Mouse (Mus musculus) gastrocnemius, postnatal 10 days (tissue): Measurements from ENCODE around the gene Tspan13. TPM values are rescaled to one million over a fixed set of nuclear protein-coding genes. Genes with fewer than 3 reads are reported as not detected.

Experiments
- DNase-seq: peaks from one replicate; pipeline ENCODE4 v3.0.0; 2021; ENCODE audit warnings: mixed read lengths
- long read RNA-seq, 2 experiments: library from polyadenylated mRNA; stranded (forward); transcript quantifications; one replicate each; pipeline ENCODE4 v2.0.0; 2021
- total RNA-seq, 2 experiments: library from RNA; stranded (reverse); gene quantifications; 2 replicates each; pipeline ENCODE4 v1.2.3; 2021

Tspan13 gene
- total RNA-seq: 10 to 100 TPM; 50.8 to 59.4 TPM
- long read RNA-seq, experiment 1, transcript Tspan13-201 (6 exons, 1,932 nt): major isoform, 89 of 97 reads
- long read RNA-seq, experiment 1, partial matches to known transcripts: 7 of 97 reads
- long read RNA-seq, experiment 1, other reads (novel, unspliced or antisense): 1 of 97 reads
- long read RNA-seq, experiment 2, transcript Tspan13-201 (6 exons, 1,932 nt): major isoform, 87 of 91 reads
- long read RNA-seq, experiment 2, partial matches to known transcripts: 2 of 91 reads
- long read RNA-seq, experiment 2, other reads (novel, unspliced or antisense): 2 of 91 reads

DNA sequence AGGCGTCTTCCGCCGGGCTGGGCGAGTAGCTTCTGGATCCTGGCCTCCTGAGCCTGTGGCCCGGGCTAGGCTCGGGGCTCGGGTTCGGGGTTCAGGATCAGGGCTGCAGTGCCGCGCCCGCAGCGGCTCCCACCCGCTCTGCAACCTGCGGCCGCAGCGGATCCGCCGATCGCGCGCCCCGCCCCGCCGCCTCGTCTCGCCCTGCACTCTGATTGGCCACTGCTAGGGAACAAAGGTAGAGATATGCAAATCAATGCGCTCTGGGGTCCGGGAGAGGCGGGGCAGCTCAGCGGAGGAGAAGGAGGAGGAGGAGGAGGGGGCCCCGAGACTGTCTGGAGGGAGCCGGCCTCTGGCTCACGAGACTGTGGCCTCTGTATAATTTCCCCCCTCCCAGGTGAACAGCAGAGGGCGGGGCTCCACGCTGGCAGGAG lies at the start of gene Tspan13:
Gene Tspan13 (minus strand): TSS at position 153 of the 431 bp plus-strand sequence.
- DNase-seq: peak; percentile 53

- DNase-seq: no peak
These were observed 49.7 kb upstream of the Tspan13 start for GRCm38 (mm10) chr12:36091964-36092363.

GRCm38 (mm10) chr12:36089221-36089620 lies 46.9 kb upstream of the Tspan13 start:
- no peak for DNase-seq

DNA sequence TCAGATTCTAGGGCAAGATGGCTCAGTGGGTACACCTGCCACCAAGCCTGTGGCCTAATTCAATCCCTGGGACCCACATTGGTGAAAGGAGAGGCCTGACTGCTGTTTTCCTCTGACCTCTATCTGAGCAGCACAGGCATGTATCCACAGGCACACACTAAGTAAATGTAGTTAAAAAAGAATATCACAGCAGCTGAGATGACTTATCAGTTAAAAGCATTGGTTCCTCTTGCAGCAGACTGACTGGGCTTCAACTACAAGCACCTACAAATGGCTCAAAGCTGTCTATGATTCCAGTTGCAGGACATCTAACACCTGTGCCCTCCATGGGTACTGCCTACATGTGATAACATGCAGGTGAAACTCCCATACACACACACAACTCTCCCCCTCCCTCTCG lies 46.5 kb upstream of the Tspan13 start:
- DNase-seq: no peak

GRCm38 (mm10) chr12:36085380-36085779 lies 43.1 kb upstream of the Tspan13 start:
- no peak for DNase-seq

GRCm38 (mm10) chr12:36078101-36078899 lies 36.0 kb upstream of the Tspan13 start:
- DNase-seq: no peak

DNA sequence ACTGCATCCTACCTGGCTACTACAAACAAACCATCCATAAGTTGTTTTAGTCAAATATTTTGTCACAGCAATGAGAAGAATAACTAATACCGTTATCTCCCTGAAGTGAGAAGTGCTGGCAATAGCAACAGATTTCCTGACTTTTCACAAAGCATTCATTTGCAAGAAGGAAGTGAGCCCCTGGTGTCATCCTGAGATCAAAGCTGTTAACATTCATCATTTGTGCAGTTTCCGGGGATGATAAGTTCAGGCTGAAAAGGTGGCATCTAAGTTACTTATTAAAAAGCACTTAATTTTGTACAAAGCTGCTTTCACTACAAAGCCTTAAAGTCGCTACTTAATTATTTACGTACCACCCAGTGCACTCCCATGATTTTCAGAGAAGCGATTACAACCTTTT lies 30.6 kb upstream of the Tspan13 start:
- no peak for DNase-seq

DNA sequence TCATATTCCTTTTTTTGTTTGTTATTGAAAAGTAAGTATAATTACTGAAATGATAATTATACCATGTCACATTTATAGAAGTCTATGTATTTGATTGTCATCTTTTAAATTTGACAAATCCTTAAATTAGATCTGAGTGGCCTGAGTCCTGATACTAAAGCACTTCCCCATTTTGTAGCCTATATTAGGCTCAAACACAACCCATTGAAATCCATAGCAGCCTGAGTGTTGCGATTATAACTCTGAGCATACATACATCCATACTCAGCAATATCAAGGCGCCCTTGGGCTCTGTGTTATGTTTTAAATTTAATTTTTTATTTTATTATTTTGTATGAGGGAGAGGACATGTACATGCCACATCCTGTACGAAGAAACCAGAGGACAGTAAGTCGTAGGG lies 27.9 kb upstream of the Tspan13 start:
- DNase-seq: no peak

DNA sequence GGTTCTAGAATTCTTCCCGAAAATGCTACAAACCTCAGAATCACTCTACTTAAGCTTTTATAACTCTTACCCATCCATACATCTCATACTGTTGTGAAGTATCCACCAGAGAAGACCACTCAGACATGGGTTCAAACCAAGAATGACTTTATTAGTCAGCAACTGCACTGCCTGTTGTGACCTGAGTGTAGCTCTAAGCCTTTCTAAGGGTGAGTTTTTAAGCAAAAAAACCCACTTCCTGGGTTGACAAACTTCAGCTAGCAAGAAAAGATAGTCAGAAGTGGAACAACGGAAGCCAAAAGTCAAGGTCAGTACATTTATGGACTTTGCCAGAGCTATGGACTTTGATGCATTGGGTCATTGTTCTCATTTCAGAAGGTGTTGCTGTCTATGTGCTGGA lies 25.2 kb upstream of the Tspan13 start:
- no peak for DNase-seq

DNA sequence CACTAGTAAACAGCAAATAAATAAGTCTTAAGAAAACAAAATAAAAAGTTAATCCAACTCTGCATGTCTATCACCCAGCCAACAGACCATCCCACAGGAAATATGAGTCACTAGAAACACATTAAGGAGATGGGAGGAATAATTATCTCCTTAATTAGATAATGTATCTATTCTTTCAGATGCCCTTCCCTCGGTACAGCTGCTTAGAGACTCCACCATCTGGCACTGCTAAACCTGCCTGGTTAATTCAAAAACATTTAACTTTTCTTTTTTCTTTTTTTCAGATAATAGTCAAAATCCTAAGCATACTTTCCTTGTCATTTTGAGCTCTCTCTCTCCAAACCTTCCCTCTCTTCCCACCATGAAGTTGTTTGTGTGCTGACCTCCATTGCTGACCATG lies 23.6 kb upstream of the Tspan13 start:
- DNase-seq: no peak

DNA sequence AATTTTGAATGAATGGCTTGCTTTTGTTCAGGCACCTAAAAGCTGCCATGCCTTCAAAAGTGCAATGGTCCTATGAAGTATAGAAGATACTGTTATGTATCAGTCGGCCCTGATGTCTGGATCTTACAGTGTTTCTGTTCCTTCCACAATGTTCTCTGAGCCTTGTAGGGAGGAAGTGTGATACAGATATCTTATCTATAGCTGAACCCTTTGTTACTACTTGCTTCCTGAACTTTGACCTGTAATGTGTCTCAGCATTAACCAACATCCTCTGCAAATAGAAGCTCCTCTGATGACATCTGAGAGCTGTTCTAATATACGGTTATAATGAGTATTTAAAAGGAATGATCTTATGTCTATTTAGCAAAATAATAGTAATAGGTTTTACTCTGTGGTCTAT lies 15.4 kb upstream of the Tspan13 start:
- no peak for DNase-seq

DNA sequence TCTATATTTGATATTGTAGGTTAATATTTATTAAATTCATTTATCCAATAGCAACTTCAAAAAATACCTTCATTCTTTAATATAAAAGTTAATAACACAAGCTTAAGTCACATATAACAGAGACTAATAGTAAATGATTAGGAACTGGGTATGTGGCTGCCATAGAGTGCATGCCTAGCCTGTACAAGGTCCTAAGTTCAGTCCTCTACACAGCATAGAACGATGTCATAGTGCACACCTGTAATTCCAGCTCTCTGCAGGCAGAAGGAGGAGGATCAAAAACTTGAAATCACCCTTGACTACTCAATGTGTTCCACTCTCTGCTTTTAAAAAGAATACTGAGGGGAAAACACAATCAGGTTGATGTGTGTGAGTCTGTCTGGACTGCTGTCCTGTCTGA lies 8.0 kb upstream of the Tspan13 start:
- DNase-seq: no peak

DNA sequence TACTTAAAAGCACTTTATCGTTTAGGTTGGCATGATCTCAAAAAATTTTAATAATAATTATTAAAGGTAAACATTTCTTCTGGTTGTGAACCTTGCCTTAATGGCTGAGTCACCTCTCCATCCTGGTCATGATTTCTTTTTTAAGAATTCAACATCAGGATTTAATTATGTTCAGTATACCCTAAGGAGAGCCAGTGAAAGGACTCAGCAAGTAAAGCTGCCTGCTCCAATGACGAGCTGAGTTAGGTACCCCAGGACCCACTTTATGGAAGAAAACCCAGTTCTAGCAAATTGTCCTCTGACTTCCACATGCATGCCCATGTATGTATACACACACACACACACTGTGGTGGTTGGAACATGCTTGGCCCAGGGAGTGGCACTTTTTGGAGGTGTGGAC lies 5.3 kb upstream of the Tspan13 start:
- DNase-seq: no peak

GRCm38 (mm10) chr12:36046196-36046595 lies 3.9 kb upstream of the Tspan13 start:
- no peak for DNase-seq

- DNase-seq: no peak
These were observed 2.4 kb upstream of the Tspan13 start for GRCm38 (mm10) chr12:36044691-36045090.

- DNase-seq: peak; percentile 27
These were observed 475 bp downstream of the Tspan13 start for GRCm38 (mm10) chr12:36041703-36042347.

DNA sequence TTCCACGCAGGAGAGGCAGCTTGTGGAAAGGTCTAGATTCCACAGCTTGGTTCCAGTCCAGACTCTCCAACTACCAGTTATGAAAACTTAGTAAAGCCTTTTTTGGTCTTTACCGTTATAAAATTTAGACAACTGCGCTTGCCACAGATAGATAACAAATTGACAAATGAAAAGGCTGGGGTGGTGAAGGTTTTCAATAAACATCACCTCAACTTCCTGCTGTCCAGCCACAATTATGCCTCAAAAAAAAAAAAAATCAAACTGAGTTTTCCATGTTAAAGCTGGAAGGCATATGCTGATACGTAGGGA lies 1.1 kb downstream of the Tspan13 start:
- no peak for DNase-seq

DNA sequence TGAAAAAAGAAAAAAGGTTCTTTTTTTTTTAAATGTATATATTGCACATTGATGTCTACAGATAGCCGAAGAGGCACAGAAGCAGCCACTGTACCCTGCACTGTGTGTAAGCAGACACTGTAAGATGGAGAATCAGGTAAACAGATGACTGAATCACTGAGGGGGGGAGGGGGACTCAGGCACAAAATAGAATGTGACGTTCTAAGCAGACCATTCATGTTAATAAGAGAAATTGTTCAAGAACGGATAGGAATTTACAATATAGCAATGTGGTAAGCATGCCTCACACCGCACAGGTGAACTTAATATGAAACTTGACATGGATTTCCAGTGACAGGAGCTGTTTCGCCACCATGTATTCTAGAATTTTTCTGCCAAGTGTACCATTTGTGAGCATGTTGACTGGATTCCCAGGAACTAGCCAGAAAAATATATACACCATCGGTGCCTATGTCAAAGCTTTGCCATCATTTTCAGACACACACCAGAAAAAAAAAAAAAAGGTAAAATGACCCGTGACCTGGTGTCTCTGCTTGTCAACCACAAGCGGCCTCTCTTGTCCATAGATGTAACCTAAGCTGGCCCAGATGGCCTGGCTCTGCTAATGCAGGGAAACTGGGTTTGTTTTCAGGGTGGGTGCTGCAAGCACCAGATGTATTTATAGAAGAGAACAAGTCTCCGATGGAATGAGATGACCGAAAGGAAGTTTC lies 1.6 kb downstream of the Tspan13 start:
- no peak for DNase-seq

DNA sequence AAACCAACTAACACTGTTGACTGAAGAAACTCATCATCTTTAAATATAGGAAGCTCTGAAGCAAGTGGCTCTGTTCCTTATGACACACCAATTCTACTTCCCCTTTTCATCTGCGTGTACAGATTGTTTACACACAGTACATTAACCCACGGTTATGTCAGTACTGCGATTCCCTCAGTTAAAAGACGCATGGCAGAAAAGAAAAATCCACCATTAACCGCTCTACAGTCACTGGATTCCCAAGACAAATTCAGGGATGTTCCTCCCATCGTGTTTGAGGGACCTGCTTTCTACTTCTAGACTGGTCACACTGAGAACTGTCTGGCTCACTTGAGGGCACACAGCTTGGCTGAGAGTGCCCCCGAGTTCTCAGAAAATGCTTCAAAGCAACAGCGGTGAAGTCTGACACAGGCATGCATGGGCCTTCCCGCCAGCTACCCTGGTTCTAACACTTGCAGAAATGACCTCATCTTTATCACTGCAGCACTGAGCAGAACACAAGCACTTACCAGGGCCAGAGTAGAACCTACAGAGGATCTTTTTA lies 2.7 kb downstream of the Tspan13 start:
- no peak for DNase-seq

DNA sequence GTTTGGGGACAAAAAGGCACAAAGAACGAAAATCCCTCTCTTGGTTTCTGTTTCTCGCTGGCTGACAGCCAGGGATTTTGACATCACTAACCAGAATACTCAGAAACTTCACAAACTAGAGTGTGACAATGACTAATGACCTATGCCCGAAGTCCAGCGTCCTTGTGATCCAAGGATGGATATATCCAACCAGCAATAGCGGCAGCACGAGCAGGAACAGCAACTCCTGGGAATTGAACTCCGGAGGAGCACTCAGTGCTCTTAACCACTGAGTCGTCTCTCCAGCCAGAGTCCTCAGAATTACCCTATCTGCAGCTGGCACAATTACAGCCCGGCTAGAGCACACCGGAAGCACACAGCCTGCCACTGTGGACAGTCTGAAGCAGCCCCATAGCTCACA lies 5.5 kb downstream of the Tspan13 start:
- DNase-seq: no peak

DNA sequence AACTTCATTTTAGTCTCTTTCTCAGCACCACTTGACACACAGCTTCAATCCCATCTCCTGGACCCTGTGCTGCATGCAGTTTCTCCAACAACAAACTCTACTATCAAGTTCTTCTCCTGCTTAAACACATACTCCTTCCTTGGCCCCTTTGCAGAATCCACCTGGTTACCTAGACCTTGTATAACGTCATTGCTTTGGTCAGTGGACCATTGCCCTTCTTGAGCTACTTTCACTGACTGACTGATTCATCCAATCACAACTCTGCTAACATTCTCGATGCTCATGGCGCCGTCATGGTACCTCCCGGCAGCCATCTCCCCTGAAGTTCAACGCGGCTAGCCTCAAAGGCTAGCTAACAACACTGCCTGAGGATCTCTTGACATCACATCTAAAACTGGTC lies 6.2 kb downstream of the Tspan13 start:
- DNase-seq: no peak

GRCm38 (mm10) chr12:36035501-36035900 lies 6.8 kb downstream of the Tspan13 start:
- DNase-seq: no peak

- DNase-seq: no peak
These were observed 9.9 kb downstream of the Tspan13 start for GRCm38 (mm10) chr12:36032419-36032818.
